Mouse (Mus musculus): ENCODE results near the gene Olfr1377.
"Not testable (repeated sequence)": the region's sequence is repeated elsewhere in the genome, so short reads cannot be mapped to it uniquely, and the experiment has no call there.

DNA sequence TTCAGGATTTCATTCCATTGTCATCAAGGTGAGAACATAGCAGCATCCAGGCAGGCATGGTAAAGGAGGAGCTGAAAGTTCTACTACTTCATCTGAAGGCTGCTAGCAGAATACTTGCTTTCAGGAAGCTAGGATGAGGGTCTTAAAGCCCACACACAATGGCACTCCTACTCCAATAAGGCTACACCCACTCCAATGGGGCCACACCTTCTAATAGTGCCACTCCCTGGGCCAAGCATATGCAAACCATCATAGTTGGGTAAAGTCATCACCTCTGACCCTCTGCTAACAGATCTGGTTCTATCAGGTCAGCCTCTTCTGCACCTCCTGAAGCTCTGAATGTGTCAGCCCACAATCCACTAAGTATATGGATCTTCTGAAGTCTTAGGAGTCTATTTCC lies 52.4 kb downstream of the Olfr1377 start:
- not testable (repeated sequence) for TF ChIP-seq CTCF (IDR thresholded peaks at IDR 0.05; ENCODE audit: borderline replicate concordance, extremely low read depth, insufficient read depth, insufficient read length); POLR2A (IDR thresholded peaks at IDR 0.05; ENCODE audit: borderline replicate concordance, extremely low read depth, insufficient read depth, insufficient read length, poor library complexity, severe bottlenecking)
